Mouse (Mus musculus) midbrain, postnatal 0 days (tissue): ENCODE results near the gene Nap1l1. TPM values are rescaled to one million over a fixed set of nuclear protein-coding genes. Genes with fewer than 3 reads are reported as not detected.
"Not testable (repeated sequence)": the region's sequence is repeated elsewhere in the genome, so short reads cannot be mapped to it uniquely, and the experiment has no call there.

Experiments used
- ATAC-seq: fragments of 200-750 bp; cut with Nextera tagmentation; 2 replicates; pipeline ENCODE4 v1.8.0; 2017; ENCODE audit warnings: moderate number of reproducible peaks, mild to moderate bottlenecking, moderate TSS enrichment, moderate library complexity; ENCODE audit not compliant: low FRiP score
- DNase-seq: peaks from one replicate; pipeline ENCODE4 v3.0.0-alpha.2; 2015; ENCODE audit warnings: low spot score
- H3K27ac ChIP-seq: fragments of 300-500 bp; sonication (generic); 2 replicates; pipeline ENCODE4 v1.5.1; 2014; ENCODE audit warnings: low read depth, mild to moderate bottlenecking, low read length, mixed read lengths
- H3K27me3 ChIP-seq: fragments of 300-500 bp; sonication (generic); 2 replicates; pipeline ENCODE4 v1.6.1; 2014; ENCODE audit warnings: low read length, control low read depth, mixed read lengths; ENCODE audit not compliant: insufficient read depth
- H3K36me3 ChIP-seq: fragments of 300-500 bp; sonication (generic); 2 replicates; pipeline ENCODE4 v1.6.1; 2014; ENCODE audit warnings: low read length, control low read depth, mixed read lengths; ENCODE audit not compliant: insufficient read depth
- H3K4me1 ChIP-seq: fragments of 300-500 bp; sonication (generic); 2 replicates; pipeline ENCODE4 v1.6.1; 2014; ENCODE audit warnings: mild to moderate bottlenecking, control low read depth, antibody characterized with exemption, low read length, mixed read lengths; ENCODE audit not compliant: insufficient read depth
- H3K4me2 ChIP-seq: fragments of 300-500 bp; sonication (generic); 2 replicates; pipeline ENCODE4 v1.6.1; 2014; ENCODE audit warnings: low read depth, mild to moderate bottlenecking, low read length, mixed read lengths; ENCODE audit not compliant: poor library complexity, severe bottlenecking
- H3K4me3 ChIP-seq: fragments of 300-500 bp; sonication (generic); 2 replicates; pipeline ENCODE4 v1.5.1; 2014; ENCODE audit warnings: low read depth, mild to moderate bottlenecking, low read length, moderate library complexity
- H3K9ac ChIP-seq: fragments of 300-500 bp; sonication (generic); replicated peaks from 2 replicates; pipeline ENCODE4 v1.6.1; 2014; ENCODE audit warnings: mild to moderate bottlenecking, low read length, moderate library complexity, mixed read lengths; ENCODE audit not compliant: poor library complexity, severe bottlenecking
- H3K9me3 ChIP-seq: fragments of 300-500 bp; sonication (generic); 2 replicates; pipeline ENCODE4 v1.6.1; 2016; ENCODE audit warnings: low read length, control low read depth
- CTCF ChIP-seq: IDR thresholded peaks from 2 replicates; pipeline ENCODE4 v1.5.1; 2016; ENCODE audit warnings: antibody characterized with exemption, mild to moderate bottlenecking
- WGBS: fragments of 180-500 bp; shearing (Covaris S2); extraction: QIAGEN DNeasy Blood & Tissue Kit; methylation state at CpG from one replicate; pipeline ENCODE4 v1.1.7; 2014; 5-methylcytosine and 5-hydroxymethylcytosine counted together
- polyA plus RNA-seq: library from polyadenylated mRNA; unstranded; fragments of >200 nt; fragmentation: Nextera tagmentation; extraction: Ambion mirVana; gene quantifications from 2 replicates; pipeline ENCODE4 v1.2.1, GENCODE M21; 2015
- total RNA-seq: library from RNA; depleted of rRNA; stranded (reverse); fragments of >200 nt; gene quantifications from 2 replicates; pipeline ENCODE4 v1.2.3, GENCODE M21; 2014

Gene Nap1l1
- total and polyA plus RNA-seq, 2 experiments from 2014 or later: 57.1 to 171 TPM

DNA sequence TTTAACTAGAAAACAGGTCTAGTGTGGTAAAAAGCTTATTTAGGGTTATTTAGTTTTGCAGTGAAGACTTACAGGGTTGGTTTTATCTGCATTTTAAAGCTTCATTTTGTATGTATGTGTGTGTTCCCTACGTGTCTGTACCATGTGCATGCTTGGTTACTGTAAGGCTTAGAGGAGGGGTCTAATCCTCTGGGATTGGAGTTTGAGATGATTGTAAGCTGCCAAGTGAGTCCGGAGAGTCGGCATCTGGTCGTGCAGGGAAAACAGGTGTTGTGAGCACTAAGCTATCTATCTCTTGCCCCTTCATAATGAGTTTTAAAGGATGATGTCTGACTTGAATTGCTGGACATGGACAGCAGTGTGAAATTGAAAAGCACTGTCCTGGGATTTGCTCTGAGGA lies 3.3 kb downstream of the Nap1l1 start:
- peak; percentile 35 for DNase-seq
- Histone ChIP-seq H3K9ac (no peak overlapping the region), H3K36me3 (peaks cover under 1% of the 10 kb centered on the region; the same call in 1 of the 2 replicates), H3K4me3 (no peak overlapping the region), H3K4me2 (peak overlapping the region; percentile 32), H3K4me1 (peaks cover 9% of the 10 kb centered on the region; the same call in 1 of the 2 replicates), H3K27ac (no peak overlapping the region), H3K9me3 (no peaks in the 10 kb centered on the region), H3K27me3 (no peaks in the 10 kb centered on the region)
- no peak for ATAC-seq
- WGBS: 17% methylated on average over 4 of the region's 4 CpGs
- TF ChIP-seq CTCF: no peak

DNA sequence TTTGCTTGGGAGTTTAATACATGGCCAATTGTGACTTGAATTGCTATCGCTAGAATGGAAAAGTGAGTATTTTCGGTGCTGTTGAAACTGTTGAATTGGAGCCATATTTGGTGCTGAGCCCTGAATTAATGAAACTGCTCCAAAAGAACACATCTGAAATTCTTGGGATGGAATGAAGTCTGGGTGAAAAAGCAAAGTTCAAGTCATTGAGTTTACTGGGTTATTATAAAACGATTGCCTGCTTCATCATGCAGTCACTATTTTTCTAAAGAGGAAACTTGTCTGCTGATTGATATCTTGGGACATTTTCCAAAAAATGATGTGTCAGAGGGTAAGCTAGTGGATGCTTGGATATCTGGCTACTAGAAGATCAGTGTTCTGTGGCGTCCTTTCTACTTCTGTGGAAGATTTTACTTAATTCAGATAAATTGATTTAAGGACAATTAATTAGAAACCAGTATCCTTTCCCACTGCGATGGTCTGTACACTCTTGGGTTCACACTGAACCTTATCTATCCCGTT lies 4.0 kb downstream of the Nap1l1 start:
- Histone ChIP-seq H3K36me3 (peaks cover 3% of the 10 kb centered on the region; the same call in 1 of the 2 replicates), H3K9me3 (no peaks in the 10 kb centered on the region), H3K4me1 (peaks cover 9% of the 10 kb centered on the region; the same call in 1 of the 2 replicates), H3K4me3 (no peak overlapping the region), H3K27me3 (no peaks in the 10 kb centered on the region), H3K27ac (no peak overlapping the region), H3K4me2 (no peak overlapping the region), H3K9ac (no peak overlapping the region)
- no peak for DNase-seq
- WGBS: 82% methylated on average over 6 of the region's 6 CpGs
- TF ChIP-seq CTCF: no peak
- no peak for ATAC-seq

- Histone ChIP-seq H3K27me3 (no peaks in the 10 kb centered on the region), H3K9me3 (no peaks in the 10 kb centered on the region), H3K27ac (no peak overlapping the region), H3K4me2 (no peak overlapping the region), H3K4me3 (no peak overlapping the region), H3K36me3 (peaks cover 10% of the 10 kb centered on the region), H3K9ac (no peak overlapping the region), H3K4me1 (peaks cover 9% of the 10 kb centered on the region; the same call in 1 of the 2 replicates)
- no peak for TF ChIP-seq CTCF
- DNase-seq (no peak), ATAC-seq (no peak)
- WGBS: 79% methylated on average over 5 of the region's 5 CpGs
Observed at GRCm38 (mm10) chr10:111479599-111479998, 6.6 kb downstream of the Nap1l1 start.

DNA sequence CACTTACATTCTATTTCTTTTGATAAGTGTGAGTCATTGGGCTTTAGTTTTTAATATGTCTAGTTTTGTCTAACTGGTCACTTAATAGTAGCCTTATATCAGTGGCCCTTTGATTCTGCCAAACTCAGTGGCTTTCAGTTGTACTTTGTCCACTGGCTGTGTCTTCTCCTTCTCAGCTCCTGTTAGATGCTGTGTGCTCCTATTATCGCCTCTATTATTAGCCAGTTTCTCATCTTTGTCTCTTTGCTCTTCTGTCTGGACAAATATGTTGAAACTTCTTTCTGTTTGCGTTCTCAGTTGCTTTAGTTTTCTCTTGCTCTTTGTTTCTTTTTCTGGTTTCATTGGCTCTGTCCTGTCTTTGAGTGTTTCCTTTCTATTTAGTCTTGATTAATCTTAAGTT lies 9.6 kb downstream of the Nap1l1 start:
- WGBS: 84% methylated on average over 2 of the region's 2 CpGs
- H3K27me3 ChIP-seq: no peaks in the 10 kb centered on the region
- H3K4me1 ChIP-seq: no peaks in the 10 kb centered on the region
- no peak overlapping the region for H3K4me2 ChIP-seq
- H3K4me3 ChIP-seq: no peak overlapping the region
- ATAC-seq: no peak
- H3K9me3 ChIP-seq: no peaks in the 10 kb centered on the region
- no peak for TF ChIP-seq CTCF
- H3K36me3 ChIP-seq: peaks cover 15% of the 10 kb centered on the region
- no peak for DNase-seq
- H3K27ac ChIP-seq: no peak overlapping the region
- no peak overlapping the region for H3K9ac ChIP-seq

- Histone ChIP-seq H3K4me2 (no peak overlapping the region), H3K4me1 (no peaks in the 10 kb centered on the region), H3K9me3 (no peaks in the 10 kb centered on the region), H3K9ac (no peak overlapping the region), H3K4me3 (no peak overlapping the region), H3K27ac (no peak overlapping the region), H3K27me3 (no peaks in the 10 kb centered on the region), H3K36me3 (peaks cover 21% of the 10 kb centered on the region)
- ATAC-seq (no peak), DNase-seq (no peak)
- no peak for TF ChIP-seq CTCF
- 91% methylated on average over 5 of the region's 5 CpGs for WGBS
Observed at GRCm38 (mm10) chr10:111484079-111484478, 11.1 kb downstream of the Nap1l1 start.

GRCm38 (mm10) chr10:111488793-111489192 lies 15.8 kb downstream of the Nap1l1 start:
- no peaks in the 10 kb centered on the region for H3K4me1 ChIP-seq
- H3K9me3 ChIP-seq: no peaks in the 10 kb centered on the region
- peaks cover 29% of the 10 kb centered on the region for H3K36me3 ChIP-seq
- TF ChIP-seq CTCF: peak; percentile 62
- H3K9ac ChIP-seq: no peak overlapping the region
- DNase-seq (no peak), ATAC-seq (no peak)
- no peak overlapping the region for H3K27ac ChIP-seq
- no peak overlapping the region for H3K4me2 ChIP-seq
- 91% methylated on average over 2 of the region's 2 CpGs for WGBS
- H3K27me3 ChIP-seq: no peaks in the 10 kb centered on the region
- no peak overlapping the region for H3K4me3 ChIP-seq

- peaks cover 34% of the 10 kb centered on the region for H3K36me3 ChIP-seq
Observed at GRCm38 (mm10) chr10:111490079-111490478, 17.1 kb downstream of the Nap1l1 start.

More at GRCm38 (mm10) chr10:111490079-111490478, 17.1 kb downstream of the Nap1l1 start:
- WGBS: 92% methylated on average over 4 of the region's 4 CpGs
- not testable (repeated sequence) for ATAC-seq, H3K4me1 ChIP-seq, DNase-seq, H3K9me3 ChIP-seq, H3K27ac ChIP-seq, H3K27me3 ChIP-seq, H3K9ac ChIP-seq, H3K4me3 ChIP-seq, H3K4me2 ChIP-seq
